Comparison of ENCODE assay signal across 8 mouse cellular contexts in genomic region chr10:39370786-39371221, GRCm38 (mm10). TPM values are rescaled to one million over a fixed set of nuclear protein-coding genes. Genes with fewer than 3 reads are reported as not detected.
DNase-seq lines count a peak whose midpoint lies in the region; ATAC-seq and TF ChIP-seq lines count a peak whose summit lies in the region.

No protein-coding gene starts in this region.

- ATAC-seq in midbrain, embryonic 14.5 days (ENCODE audit: low FRiP score, low TSS enrichment): no peak; the same call in 1 of the 2 replicates

- H3K9ac ChIP-seq in midbrain, embryonic 14.5 days (replicated peaks; ENCODE audit: low read length): peak overlapping the region; percentile 99

- no peaks in the 10 kb centered on the region for H3K27me3 ChIP-seq in testis, adult 2 months (ENCODE audit: control insufficient read depth, insufficient read depth, low read length)
- H3K27me3 ChIP-seq in midbrain, embryonic 14.5 days (ENCODE audit: control insufficient read depth, insufficient read depth, low read length): no peaks in the 10 kb centered on the region

- H3K27ac ChIP-seq in testis, adult 2 months (ENCODE audit: control insufficient read depth, insufficient read depth, low read depth, low read length): no peak overlapping the region
- peak overlapping the region; percentile 98 for H3K27ac ChIP-seq in midbrain, embryonic 14.5 days (replicated peaks; ENCODE audit: low read depth, low read length)

- no peaks in the 10 kb centered on the region for H3K9me3 ChIP-seq in midbrain, embryonic 14.5 days (ENCODE audit: control insufficient read depth, low read length)

- H3K36me3 ChIP-seq in testis, adult 2 months (ENCODE audit: control insufficient read depth, insufficient read depth, low read length): no peaks in the 10 kb centered on the region
- no peaks in the 10 kb centered on the region for H3K36me3 ChIP-seq in midbrain, embryonic 14.5 days (ENCODE audit: control insufficient read depth, insufficient read depth, low read length)

- 0% methylated on average over 8 of the region's 8 CpGs for WGBS in midbrain, embryonic 14.5 days

- DNase-seq in testis, postnatal 14 days (ENCODE audit: low spot score): no peak
- DNase-seq in c-Kit-positive CD71-positive TER-119-positive erythroid progenitor cells, embryonic 14.5 days (ENCODE audit: low spot score): peak; percentile 64
- peak; percentile 28 for DNase-seq in forelimb bud, embryonic 11.5 days (ENCODE audit: low read depth, low spot score)
- DNase-seq in layer of hippocampus, adult 9-11 months: peak; percentile 41
- DNase-seq in midbrain, embryonic 14.5 days: peak; percentile 70
- no peak for DNase-seq in yolk sac, embryonic 10.5 days (ENCODE audit: low spot score)
- DNase-seq in gastrocnemius, postnatal 10 days: no peak

- peak overlapping the region; percentile 56 for H3K4me3 ChIP-seq in testis, adult 2 months (ENCODE audit: control insufficient read depth, low read depth, low read length)
- H3K4me3 ChIP-seq in midbrain, embryonic 14.5 days (replicated peaks; ENCODE audit: low read depth, low read length): peak overlapping the region; percentile 96

- TF ChIP-seq CTCF in testis, adult 2 months (IDR thresholded peaks at IDR 0.05; ENCODE audit: control insufficient read depth, insufficient read depth, insufficient replicate concordance, low read depth, low read length): no peak

- H3K4me1 ChIP-seq in testis, adult 2 months (ENCODE audit: control insufficient read depth, insufficient read depth, low read length): peaks cover 10% of the 10 kb centered on the region
- H3K4me1 ChIP-seq in midbrain, embryonic 14.5 days (ENCODE audit: control insufficient read depth, insufficient read depth, low read length): peaks cover 46% of the 10 kb centered on the region

- peak overlapping the region; percentile 79 for H3K4me2 ChIP-seq in midbrain, embryonic 14.5 days (ENCODE audit: low read length)

- no peak for TF ChIP-seq POLR2A in testis, adult 2 months (IDR thresholded peaks at IDR 0.05; ENCODE audit: control insufficient read depth, low read depth, low read length)

RNA-seq across cellular contexts. Expression of gene Fyn, which starts 2.1 kb away (rescaled TPM):
- polyA plus RNA-seq in testis, adult 2 months (2012; rRNA removed): 15.0 and 18.8 TPM in 2 replicates
- 87.3 and 90.8 TPM in 2 replicates for polyA plus RNA-seq in midbrain, embryonic 14.5 days (2014; fragmentation: Nextera tagmentation; extraction: Ambion mirVana)
- total RNA-seq in gastrocnemius, postnatal 10 days (2021): 10 to 100 TPM; 25.6 to 34.4 TPM

Comparison
In these comparisons a context has a peak if more than half of its experiments do, and no peak if none do; other contexts are left out.
1. DNase-seq: peak in c-Kit-positive CD71-positive TER-119-positive erythroid progenitor cells, embryonic 14.5 days (single experiment), forelimb bud, embryonic 11.5 days (single experiment), layer of hippocampus, adult 9-11 months (single experiment) and midbrain, embryonic 14.5 days (single experiment); none in testis, postnatal 14 days (single experiment), yolk sac, embryonic 10.5 days (single experiment) and gastrocnemius, postnatal 10 days (single experiment).